Mouse (Mus musculus) intestine, postnatal 0 days (tissue): ENCODE results near the gene Mcrip2. TPM values are rescaled to one million over a fixed set of nuclear protein-coding genes. Genes with fewer than 3 reads are reported as not detected.

Source experiments
- ATAC-seq: fragments of 200-750 bp; cut with Nextera tagmentation; 2 replicates; pipeline ENCODE4 v1.8.0; 2017; ENCODE audit warnings: mild to moderate bottlenecking, moderate TSS enrichment, moderate library complexity
- H3K27ac ChIP-seq: fragments of 300-500 bp; sonication (generic); 2 replicates; pipeline ENCODE4 v1.5.1; 2014; ENCODE audit warnings: mild to moderate bottlenecking, low read depth, low read length, moderate library complexity
- H3K27me3 ChIP-seq: fragments of 300-500 bp; sonication (generic); replicated peaks from 2 replicates; pipeline ENCODE4 v1.6.1; 2014; ENCODE audit warnings: low read length, mixed read lengths; ENCODE audit not compliant: control insufficient read depth, insufficient read depth
- H3K36me3 ChIP-seq: fragments of 300-500 bp; sonication (generic); 2 replicates; pipeline ENCODE4 v1.6.1; 2014; ENCODE audit warnings: mild to moderate bottlenecking, moderate library complexity; ENCODE audit not compliant: control insufficient read depth, insufficient read depth
- H3K4me1 ChIP-seq: fragments of 300-500 bp; sonication (generic); replicated peaks from 2 replicates; pipeline ENCODE4 v1.6.1; 2014; ENCODE audit warnings: antibody characterized with exemption, low read length, mixed read lengths; ENCODE audit not compliant: control insufficient read depth, insufficient read depth
- H3K4me2 ChIP-seq: fragments of 300-500 bp; sonication (generic); replicated peaks from 2 replicates; pipeline ENCODE4 v1.6.1; 2014; ENCODE audit warnings: low read depth, mild to moderate bottlenecking, moderate library complexity
- H3K4me3 ChIP-seq: fragments of 300-500 bp; sonication (generic); 2 replicates; pipeline ENCODE4 v1.5.1; 2014; ENCODE audit warnings: low read depth, low read length
- H3K9ac ChIP-seq: fragments of 300-500 bp; sonication (generic); 2 replicates; pipeline ENCODE4 v1.6.1; 2014; ENCODE audit warnings: mild to moderate bottlenecking, low read depth, low read length
- H3K9me3 ChIP-seq: fragments of 300-500 bp; sonication (generic); 2 replicates; pipeline ENCODE4 v1.6.1; 2016; ENCODE audit warnings: mixed run types; ENCODE audit not compliant: control insufficient read depth
- CTCF ChIP-seq: sonication (generic); IDR thresholded peaks from 2 replicates; pipeline ENCODE4 v1.5.1; 2016; ENCODE audit warnings: low read depth, mild to moderate bottlenecking, control low read depth, antibody characterized with exemption, moderate library complexity
- WGBS: fragments of 180-500 bp; shearing (Covaris S2); extraction: QIAGEN DNeasy Blood & Tissue Kit; methylation state at CpG from one replicate; pipeline ENCODE4 v1.1.7; 2014; 5-methylcytosine and 5-hydroxymethylcytosine counted together
- polyA plus RNA-seq: library from polyadenylated mRNA; unstranded; fragments of >200 nt; fragmentation: Nextera tagmentation; extraction: Ambion mirVana; gene quantifications from 2 replicates; pipeline ENCODE4 v1.2.1, GENCODE M21; 2015

Mcrip2 gene
- polyA plus RNA-seq, 1 experiment from 2014 or later: 51.0 TPM

DNA sequence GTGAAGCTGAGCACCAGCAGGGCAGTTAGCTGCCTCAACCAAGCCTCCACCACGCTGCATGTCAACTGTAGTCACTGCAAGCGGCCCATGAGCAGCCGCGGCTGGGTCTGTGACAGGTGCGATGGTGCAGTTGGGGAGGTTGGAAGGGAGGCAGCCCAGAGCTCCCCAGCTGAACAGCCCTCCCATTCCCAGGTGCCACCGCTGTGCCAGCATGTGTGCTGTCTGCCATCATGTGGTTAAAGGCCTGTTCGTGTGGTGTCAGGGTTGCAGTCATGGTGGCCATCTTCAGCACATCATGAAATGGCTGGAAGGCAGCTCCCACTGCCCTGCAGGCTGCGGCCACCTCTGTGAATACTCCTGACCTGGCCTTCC is 40.4 kb downstream of the Mcrip2 start:
- H3K4me2 ChIP-seq: peak overlapping the region; percentile 86
- TF ChIP-seq CTCF: no peak
- ATAC-seq: no peak
- no peak overlapping the region for H3K9ac ChIP-seq
- peaks cover 19% of the 10 kb centered on the region for H3K4me1 ChIP-seq
- H3K27me3 ChIP-seq: no peaks in the 10 kb centered on the region
- H3K9me3 ChIP-seq: no peaks in the 10 kb centered on the region
- H3K4me3 ChIP-seq: no peak overlapping the region; the same call in 1 of the 2 replicates
- H3K36me3 ChIP-seq: peaks cover 32% of the 10 kb centered on the region
- H3K27ac ChIP-seq: no peak overlapping the region
- WGBS: 82% methylated on average over 8 of the region's 8 CpGs

DNA sequence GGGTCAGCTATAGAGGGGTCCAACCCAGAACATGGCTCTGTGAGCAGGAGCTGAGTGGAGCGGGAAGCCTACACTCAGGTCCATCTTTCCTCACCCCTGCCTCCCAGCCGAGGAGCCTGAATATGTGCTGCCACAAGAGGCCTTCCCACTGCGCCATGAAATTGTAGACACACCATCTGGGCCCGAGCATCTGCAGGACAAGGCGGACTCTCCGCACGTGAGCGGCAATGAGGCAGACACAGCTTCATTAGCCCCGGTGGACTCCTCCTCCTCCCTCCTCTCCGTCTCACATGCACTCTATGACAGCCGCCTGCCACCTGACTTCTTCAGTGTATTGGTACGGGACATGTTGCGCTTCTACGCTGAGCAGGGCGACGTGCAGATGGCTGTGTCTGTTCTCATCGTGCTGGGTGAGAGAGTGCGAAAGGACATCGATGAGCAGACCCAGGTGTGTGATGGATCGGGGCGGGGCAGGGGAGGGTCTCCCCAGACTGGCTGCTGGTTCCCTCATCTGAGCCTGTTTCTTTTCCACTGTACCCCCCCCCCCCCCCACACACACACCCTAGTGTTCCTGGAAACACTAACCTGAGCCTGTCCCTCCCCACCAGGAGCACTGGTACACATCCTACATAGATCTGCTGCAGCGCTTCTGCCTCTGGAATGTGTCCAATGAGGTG is 40.9 kb downstream of the Mcrip2 start:
- Histone ChIP-seq H3K36me3 (peaks cover 32% of the 10 kb centered on the region), H3K4me3 (no peak overlapping the region), H3K27me3 (no peaks in the 10 kb centered on the region), H3K4me2 (no peak overlapping the region), H3K4me1 (peaks cover 19% of the 10 kb centered on the region), H3K27ac (no peak overlapping the region), H3K9ac (no peak overlapping the region), H3K9me3 (no peaks in the 10 kb centered on the region)
- no peak for ATAC-seq
- 93% methylated on average over 22 of the region's 22 CpGs for WGBS
- no peak for TF ChIP-seq CTCF

DNA sequence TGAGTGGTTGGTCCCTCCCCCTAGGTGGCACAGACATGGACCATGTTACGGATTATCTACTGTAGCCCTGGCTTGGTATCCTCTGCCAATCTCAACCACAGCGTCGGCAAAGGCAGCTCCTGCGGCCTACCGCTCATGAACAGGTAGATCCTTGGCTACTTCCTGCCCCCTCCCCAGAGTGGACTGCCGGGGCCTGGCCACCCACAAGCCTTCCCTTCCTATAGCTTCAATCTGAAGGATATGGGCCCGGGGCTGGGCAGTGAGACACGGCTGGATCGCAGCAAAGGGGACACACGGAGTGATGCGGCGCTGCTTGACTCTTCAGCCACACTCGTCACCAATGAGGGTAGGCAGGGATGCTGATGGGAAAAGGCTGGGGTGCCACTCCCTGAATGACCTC is 41.6 kb downstream of the Mcrip2 start:
- Histone ChIP-seq H3K9me3 (no peaks in the 10 kb centered on the region), H3K36me3 (peaks cover 32% of the 10 kb centered on the region), H3K4me3 (no peak overlapping the region), H3K9ac (no peak overlapping the region), H3K4me1 (peaks cover 19% of the 10 kb centered on the region), H3K27ac (no peak overlapping the region), H3K27me3 (no peaks in the 10 kb centered on the region), H3K4me2 (no peak overlapping the region)
- no peak for TF ChIP-seq CTCF
- WGBS: 96% methylated on average over 13 of the region's 13 CpGs
- no peak for ATAC-seq

DNA sequence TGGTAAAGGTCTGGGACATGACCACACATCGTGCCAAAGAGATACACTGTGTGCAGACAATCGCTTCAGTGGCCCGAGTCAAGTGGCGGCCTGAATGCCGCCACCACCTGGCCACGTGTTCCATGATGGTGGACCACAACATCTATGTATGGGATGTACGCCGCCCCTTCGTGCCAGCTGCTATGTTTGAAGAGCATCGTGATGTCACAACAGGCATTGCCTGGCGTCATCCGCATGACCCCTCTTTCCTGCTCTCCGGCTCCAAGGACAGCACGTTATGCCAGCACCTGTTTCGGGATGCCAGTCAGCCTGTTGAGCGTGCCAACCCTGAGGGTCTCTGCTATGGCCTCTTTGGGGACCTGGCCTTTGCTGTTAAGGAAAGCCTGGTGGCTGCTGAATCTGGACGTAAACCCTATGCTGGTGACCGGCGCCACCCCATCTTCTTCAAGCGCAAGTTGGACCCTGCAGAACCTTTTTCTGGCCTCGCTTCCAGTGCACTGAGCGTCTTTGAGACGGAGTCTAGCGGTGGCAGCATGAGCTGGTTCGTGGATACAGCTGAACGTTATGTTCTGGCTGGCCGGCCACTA is 42.5 kb downstream of the Mcrip2 start:
- Histone ChIP-seq H3K27ac (no peak overlapping the region), H3K4me2 (no peak overlapping the region), H3K36me3 (peaks cover 26% of the 10 kb centered on the region), H3K9ac (no peak overlapping the region), H3K27me3 (no peaks in the 10 kb centered on the region), H3K9me3 (no peaks in the 10 kb centered on the region), H3K4me3 (no peak overlapping the region), H3K4me1 (peaks cover 11% of the 10 kb centered on the region)
- no peak for TF ChIP-seq CTCF
- ATAC-seq: no peak
- WGBS: 96% methylated on average over 27 of the region's 27 CpGs

DNA sequence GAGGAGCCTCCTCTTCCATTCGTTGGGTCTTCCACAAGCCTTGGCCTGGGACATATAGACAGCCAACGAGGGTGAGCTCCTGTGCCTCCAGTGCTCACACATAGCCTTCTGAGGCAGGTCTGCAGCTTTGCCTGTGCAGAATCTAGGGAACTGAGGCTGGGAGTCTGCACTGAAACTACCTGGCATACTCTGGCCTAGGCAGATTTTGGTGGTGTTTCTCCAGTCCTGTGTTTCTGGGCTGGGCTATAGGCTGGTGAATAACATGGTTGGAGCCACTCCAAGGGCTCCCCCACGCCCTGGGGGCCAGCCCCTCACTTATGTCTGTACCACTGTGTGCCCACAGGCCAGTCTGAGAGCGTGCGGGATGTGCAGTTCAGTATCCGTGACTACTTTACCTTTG is 43.3 kb downstream of the Mcrip2 start:
- TF ChIP-seq CTCF: no peak
- WGBS: 91% methylated on average over 6 of the region's 6 CpGs
- H3K27me3 ChIP-seq: peaks cover 2% of the 10 kb centered on the region

DNA sequence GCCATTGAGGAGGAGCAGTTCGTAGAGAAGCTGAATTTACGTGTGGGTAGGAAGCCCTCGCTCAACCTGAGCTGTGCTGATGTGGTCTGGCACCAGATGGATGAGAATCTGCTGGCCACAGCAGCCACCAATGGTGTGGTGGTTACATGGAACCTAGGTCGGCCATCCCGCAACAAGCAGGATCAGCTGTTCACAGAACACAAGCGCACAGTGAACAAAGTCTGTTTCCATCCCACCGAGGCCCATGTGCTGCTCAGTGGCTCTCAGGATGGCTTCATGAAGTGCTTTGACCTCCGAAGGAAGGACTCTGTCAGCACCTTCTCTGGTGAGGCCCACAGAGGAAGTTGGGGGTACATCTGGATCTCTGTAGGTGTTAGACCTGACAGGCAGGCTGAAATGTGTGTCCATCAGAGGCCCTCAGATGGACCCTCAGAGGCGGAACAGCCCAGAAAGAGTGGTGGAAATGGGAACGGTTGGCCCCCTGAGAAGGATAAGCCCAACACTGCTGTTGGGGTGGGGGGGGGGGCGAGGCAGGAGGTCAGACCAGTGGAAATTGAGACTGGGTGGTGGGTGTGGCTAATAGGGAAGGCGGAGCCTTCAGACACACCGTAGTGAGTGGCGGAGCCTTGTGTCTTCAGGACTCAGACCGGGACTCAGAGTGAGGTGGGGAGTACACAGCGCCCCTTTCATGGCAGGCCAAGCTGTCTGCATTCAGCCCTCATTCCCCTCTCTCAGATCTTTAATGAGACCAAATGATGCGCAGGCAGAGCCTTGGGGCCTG is 44.0 kb downstream of the Mcrip2 start:
- Histone ChIP-seq H3K9me3 (no peaks in the 10 kb centered on the region), H3K4me2 (peak overlapping the region; percentile 94), H3K27ac (no peak overlapping the region), H3K27me3 (peaks cover 9% of the 10 kb centered on the region), H3K4me1 (peaks cover 10% of the 10 kb centered on the region), H3K4me3 (peak overlapping the region; percentile 62), H3K9ac (peak overlapping the region; percentile 68), H3K36me3 (peaks cover 15% of the 10 kb centered on the region)
- WGBS: 64% methylated on average over 17 of the region's 17 CpGs
- no peak for ATAC-seq
- no peak for TF ChIP-seq CTCF

More for the DNA sequence above, 43.3 kb downstream of the Mcrip2 start:
- Histone ChIP-seq H3K36me3 (peaks cover 18% of the 10 kb centered on the region), H3K4me2 (0 out of 2 replicates have a peak overlapping the region, but pooled peaks have one; percentile 94), H3K9ac (no peak overlapping the region), H3K27ac (no peak overlapping the region), H3K9me3 (no peaks in the 10 kb centered on the region), H3K4me1 (peaks cover 10% of the 10 kb centered on the region), H3K4me3 (no peak overlapping the region)
- no peak for ATAC-seq
